Mouse (Mus musculus) small intestine, adult 2 months (tissue): ENCODE measurements at regions not wholly inside any gene's neighbourhood (a gene's known extent, or its start where the extent isn't known, plus 50 kb on each side); places are given as distances from the start of the nearest gene placed in this dataset.

Source experiments
- CTCF ChIP-seq: fragments of 200-500 bp; IDR thresholded peaks from 2 replicates; pipeline ENCODE4 v1.5.1; 2012; ENCODE audit warnings: low read depth, mild to moderate bottlenecking, control low read depth, inconsistent platforms, low read length, moderate library complexity, mixed read lengths; ENCODE audit not compliant: insufficient replicate concordance, insufficient read length; ENCODE audit errors: extremely low read depth
- POLR2A ChIP-seq: fragments of 200-500 bp; IDR thresholded peaks from 2 replicates; pipeline ENCODE4 v1.6.1; 2012; ENCODE audit warnings: low read depth, mild to moderate bottlenecking, control low read depth, inconsistent platforms, low read length, moderate library complexity

GRCm38 (mm10) chr17:27341952-27342890 lies 138.0 kb upstream of the Lemd2 start:
- TF ChIP-seq CTCF (no peak), POLR2A (no peak)
